Mouse (Mus musculus) mature B cell (primary cell): ENCODE measurements around the gene Noct.
"Not testable (repeated sequence)": the region's sequence is repeated elsewhere in the genome, so short reads cannot be mapped to it uniquely, and the experiment has no call there.

Experiments
- in situ Hi-C: fragments of 300-500 bp; cut with MboI; formaldehyde crosslinking; loops from 2 replicates; pipeline ENCODE4 v1.14.3; 2019

Noct gene

DNA sequence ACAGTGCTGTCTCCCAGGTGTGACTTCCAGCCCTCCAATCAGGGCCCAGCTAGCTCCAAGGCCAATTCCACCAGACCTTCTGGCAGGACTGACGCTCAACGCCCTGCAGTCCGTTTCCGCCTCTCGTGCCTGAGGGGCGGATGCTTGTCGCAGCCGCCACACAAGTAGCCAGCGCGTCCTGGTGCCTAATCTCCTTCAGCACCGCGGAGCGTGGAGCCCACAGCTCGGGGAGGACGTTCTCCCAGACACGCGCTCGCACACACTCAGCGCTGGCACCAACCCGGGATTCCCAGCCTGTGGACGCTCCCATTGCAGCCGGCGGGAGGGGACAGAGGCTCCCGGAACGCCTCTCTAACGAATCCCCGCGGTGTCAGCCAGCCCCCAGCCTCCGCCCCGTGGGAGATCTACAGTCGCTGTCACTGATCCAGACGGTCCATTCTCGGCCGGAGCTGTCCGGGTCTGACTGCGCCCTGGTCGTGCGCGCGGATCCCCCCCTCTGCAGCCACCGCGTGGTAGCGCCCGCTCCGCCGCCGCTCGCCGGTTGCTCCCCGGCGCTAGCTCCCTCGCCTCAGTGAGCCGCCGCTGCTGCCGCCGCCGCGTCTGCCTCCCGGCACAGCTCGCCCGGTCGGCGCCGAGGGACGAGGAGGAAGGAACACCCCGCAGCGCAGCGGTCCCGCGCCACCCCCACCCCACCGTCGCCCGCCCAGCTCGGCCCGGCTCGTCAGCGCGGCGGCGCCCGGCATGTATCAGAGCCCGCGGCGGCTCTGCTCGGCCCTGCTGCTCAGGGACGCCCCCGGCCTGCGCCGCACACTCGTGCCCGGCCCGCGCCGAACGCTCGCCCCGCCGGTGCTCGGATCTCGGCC, at the start of gene Noct:
Gene Noct, plus strand, starts transcription at position 85 of the 863 bp plus-strand sequence.
- in situ Hi-C loops = no loop called here

DNA sequence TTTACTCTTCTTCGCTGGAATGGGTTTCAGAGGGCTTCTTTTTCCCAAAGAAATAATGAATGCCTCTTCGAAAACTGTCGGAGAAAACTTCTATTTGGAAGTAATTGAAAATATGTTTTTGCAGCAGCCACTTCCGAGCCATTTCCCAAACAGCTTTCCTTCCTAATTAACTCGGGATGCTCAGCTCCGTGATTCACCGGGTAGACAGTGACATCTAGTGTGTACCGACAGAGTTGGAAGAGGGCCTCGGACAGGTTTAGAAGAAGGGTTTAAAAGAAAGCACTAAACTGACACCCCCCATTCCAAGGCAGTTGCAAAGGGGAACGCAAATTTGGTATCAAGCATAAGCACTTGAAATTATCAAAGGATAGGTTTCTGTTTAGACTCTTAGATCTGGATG, 46.1 kb upstream of the Noct start:
- in situ Hi-C loops = no loop called here

DNA sequence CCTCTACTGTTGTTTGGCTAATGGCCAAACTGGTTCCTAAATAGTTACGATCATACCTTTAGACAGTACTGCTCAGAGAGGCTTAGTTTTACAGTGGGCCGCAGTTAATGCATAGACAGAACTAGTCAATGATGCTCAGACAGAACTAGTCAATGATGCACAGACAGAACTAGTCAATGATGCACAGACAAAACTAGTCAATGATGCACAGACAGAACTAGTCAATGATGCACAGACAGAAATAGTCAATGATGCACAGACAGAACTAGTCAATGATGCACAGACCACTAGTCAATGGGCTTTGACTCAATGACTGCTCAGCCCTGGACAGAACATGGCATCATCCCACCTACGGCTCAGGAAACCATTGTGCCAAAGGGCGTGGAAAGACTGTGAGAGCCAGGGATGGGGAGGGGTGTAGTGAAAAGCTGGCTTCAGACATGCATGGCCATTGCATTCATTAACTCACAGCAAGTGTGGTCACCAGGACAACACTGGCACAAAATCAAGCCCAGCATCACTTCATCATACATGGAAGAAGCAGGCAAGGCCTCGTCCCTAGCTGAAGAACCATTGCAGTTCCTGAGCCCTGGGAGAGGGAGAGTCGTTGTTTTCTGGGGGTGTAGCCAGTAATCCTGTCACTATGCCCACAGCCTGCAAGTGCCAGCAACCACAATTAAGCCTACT, 44.6 kb upstream of the Noct start:
- in situ Hi-C loops = no loop called here

DNA sequence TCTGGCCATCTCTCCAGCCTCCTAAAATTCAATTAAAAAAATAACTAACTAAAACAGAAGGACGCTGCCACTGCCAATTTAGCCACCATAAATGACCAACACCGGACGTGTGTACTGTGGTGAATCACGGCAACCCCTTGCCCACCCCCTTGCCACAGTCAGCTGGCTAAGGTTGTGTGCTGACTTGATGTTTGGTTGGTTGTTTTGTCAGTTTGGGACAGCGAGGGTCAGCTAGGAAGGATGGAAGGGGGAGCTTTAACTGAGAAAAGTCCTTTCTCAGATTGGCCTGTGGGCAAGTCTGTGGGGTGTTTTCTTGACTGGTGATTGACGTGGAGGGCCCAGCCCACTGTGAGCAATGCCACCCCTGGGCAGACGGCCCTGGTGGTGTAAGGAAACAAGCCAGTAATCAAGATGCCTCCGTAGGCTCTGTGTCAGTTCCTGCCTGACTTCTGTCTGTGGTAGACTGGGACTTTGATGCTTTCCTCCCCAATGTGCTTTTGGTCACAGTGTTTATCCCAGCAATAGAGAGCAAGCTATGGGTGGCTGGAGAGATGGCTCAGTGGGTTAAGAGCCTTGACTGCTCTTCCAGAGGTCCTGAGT, 43.8 kb upstream of the Noct start:
- in situ Hi-C loops = no loop called here

DNA sequence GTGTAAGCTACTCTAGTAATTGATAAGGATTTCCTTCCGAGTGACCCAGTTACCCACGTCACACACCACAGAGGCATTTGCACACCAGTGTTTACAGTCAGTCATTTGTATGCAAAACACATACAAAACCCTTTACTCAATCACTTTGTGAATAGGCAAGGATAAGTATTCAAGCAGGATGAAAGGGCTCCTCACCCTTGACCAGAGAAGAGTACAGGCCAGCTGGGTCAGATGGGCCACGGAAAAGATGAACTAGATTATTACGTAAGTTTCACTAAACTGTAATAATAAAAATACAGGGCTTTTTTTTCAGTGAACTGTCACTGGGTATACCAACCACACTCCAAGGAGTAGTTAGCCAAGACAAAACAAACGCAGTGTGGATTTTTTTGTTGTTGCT, 41.8 kb upstream of the Noct start:
- in situ Hi-C loops = no loop called here

DNA sequence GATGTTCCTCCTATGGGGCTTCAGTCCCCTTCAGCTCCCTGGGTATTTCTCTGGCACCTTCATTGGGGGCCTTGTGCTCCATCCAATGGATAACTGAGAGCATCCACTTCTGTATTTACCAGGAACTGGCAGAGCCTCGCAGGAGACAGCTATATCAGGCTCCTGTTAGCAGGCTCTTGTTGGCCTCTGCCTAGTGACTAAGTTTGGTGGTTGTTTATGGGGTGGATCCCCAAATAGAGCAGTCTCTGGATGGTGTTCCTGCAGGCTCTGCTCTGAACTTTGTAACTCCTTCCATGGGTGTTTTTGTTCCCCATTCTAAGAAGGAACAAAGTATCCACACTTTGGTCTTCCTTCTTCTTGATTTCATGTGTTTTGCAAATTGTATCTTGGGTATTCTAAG, 40.7 kb upstream of the Noct start:
- in situ Hi-C loops = not testable (repeated sequence)

DNA sequence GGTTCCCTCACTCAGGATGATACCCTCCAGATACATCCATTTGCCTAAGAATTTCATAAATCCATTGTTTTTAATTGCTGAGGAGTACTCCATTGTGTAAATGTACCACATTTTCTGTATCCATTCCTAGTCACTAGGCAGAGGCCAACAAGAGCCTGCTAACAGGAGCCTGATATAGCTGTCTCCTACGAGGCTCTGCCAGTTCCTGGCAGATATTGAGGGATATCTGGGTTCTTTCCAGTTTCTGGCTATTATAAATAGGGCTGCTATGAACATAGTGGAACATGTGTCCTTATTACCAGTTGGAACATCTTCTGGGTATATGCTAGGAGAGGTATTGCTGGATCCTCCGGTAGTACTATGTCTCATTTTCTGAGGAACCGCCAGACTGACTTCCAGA, 40.3 kb upstream of the Noct start:
- in situ Hi-C loops = not testable (repeated sequence)

DNA sequence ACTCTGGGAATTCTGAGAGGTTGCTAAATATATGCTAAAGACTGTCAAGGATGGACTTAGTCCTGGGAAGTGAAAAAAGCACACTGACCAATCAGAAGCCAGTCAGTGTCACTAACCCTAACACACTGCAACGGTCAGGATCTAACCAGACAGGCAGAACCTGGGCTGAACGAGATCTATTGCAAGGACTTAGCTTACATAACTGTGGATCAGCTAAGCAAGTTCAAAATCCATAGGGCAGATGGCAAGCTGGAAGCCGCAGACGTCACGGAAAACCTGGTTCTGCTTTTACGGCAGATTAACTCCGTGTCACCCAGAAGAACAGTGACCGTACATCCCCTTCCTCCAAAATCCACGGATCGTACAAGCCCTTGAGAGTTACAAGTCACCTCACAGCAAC, 39.5 kb upstream of the Noct start:
- in situ Hi-C loops = no loop called here

DNA sequence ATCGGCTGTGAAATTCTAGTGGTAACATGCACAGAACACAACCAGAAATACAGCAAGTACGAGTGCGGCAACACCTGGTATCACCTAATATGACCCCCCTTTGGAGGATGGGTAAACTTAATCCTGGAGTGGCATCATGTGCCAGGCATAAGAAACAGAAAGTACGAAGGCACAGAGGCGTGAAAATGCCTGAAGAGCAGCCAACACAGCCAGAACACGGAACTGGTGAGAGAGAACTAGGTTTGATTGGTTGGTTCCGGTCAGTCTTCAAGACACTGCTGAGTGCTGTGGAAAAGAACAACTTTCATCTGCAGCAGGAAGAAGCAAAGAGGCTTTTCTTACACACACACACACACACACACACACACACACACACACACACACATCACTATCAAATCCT, 38.8 kb upstream of the Noct start:
- in situ Hi-C loops = no loop called here

DNA sequence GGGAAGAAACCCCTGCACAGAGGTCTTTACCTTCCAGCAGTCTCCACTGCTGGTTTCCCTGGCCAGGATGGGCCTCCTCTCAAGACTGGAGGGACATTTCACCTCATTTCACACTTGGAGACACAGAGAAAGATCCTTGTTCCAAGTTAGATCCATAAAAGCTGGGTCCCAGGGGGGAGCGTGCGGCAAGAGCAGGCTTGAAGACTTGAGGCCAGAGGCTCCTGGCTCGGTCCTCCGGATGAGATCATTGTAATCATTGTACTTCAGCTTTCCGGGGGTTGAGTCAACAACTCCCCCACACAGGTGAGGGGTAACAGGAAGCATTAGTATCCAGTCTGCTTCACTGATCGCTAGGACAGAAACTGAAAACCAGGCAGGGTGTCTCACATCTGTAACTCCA, 30.2 kb upstream of the Noct start:
- in situ Hi-C loops = no loop called here

DNA sequence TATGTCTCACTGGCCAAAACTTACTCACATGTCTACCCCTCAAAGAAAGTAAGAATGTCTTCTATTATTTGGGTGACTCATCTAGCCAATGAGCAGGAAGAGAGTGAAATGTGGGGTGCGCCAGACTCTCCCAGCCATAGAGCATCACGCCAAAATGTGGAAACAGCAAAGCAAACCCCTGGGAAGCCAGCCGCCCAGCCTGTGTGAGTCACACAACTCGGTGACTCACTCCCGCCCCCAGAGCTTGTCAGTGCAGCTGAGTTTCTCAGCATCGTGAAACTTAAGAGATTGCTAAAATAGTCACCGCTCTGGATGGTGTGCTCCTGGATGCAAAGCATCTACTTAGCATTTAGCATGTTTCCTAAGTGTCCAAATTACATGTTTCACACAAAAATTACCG, 28.9 kb upstream of the Noct start:
- in situ Hi-C loops = no loop called here

DNA sequence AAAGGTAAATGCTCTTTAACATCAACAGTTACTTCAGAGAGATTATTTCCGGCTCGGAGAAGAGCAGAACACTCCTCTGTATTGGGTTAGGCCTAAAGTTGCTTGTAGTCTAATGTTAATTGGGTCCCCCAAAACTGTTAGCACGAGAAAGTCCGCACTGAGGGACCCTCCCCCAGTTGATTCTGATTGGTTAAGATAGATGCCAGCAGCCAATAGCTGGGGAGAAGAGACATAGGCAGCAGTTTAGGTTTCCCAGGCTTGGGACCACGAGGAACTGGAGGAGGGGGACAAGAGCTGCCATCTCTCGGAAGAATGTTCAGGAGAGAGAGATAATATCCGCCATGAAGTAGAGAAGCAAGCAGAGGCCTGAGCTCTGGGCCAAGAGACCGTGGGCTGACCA, 28.5 kb upstream of the Noct start:
- in situ Hi-C loops = no loop called here

DNA sequence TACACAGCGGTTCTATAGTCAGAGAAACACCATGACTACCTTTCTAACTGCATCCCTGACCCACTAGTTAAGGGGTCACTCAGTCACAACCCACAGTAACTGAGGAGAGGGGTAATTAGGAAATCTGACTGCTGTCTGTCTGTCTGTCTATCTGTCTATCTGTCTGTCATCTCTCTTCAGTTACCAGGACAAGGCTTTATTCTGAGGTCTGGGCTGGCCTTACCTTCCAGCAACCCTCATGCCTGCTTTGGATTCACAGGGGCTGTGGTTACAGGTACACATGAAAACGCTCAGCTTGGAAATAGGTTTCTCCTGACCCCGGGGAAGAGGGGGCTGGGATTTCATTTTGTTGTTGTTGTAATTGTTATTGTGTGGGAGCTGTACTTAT, 27.5 kb upstream of the Noct start:
- in situ Hi-C loops = no loop called here

DNA sequence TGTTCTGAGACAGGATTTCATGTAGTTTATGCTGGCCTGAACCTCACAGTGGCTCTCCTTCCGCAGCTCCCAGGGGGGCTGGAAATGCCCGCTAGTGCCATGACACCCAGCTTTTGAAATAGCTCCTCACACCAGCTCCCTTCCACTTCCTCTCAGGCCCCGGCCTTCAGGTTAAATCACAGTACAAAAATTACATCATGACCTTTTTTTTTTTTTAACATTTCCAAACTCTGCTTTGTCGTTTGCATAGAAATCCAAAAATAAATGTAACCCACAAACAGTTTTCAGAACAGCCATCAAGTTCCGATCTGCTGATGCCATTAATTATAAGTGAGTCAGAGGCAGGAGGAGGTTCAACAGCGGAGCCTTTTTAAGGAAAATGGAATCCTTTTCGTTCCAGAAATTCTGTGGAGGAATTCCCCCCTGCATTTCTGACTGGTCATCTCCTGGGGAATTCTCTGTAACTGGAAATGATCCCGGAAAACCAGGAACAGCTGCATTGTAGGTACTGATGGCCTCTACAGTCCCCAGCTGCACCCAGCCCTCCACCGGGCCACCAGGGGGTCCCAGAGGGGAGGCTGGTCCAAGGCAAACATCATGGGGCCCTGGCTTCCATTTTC, 27.0 kb upstream of the Noct start:
- in situ Hi-C loops = no loop called here

DNA sequence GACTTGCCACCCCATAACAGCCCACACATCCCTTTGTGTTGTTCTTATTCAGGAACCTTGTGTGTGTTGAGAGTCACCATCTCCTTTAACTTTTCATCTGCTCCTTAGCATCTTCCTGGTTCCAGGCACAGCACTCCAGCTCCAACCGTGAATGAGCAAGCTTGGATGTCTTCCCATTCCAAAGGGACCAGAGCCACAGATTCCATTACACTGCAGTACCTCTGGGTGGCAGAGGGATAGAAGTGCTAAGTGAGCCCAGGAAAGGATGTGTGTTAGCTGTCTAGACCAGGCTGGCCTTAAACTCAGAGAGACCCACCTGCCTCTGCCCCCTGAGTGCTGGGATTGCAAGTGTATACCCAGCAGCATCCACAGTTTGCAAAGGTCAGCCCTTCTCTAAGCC, 26.0 kb upstream of the Noct start:
- in situ Hi-C loops = no loop called here

DNA sequence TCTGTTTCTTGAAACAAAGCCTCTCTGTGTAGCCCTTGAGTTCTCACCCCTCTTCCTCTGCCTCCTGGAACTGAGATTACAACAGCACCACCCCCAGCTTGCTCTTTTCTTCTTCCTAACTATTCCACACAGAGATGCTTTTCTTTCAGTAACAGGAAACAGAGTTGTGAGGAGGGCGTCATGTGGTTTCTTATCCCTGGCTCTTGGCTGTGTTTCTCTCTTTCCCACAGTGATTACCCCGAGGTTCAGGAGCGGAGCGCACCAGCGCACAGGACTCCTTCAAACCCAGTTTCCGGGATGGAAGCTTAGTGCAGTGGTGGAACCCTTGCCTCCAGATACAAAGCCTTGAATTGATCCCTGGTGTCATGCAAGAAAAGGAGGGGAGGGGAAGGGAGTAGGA, 25.1 kb upstream of the Noct start:
- in situ Hi-C loops = no loop called here

DNA sequence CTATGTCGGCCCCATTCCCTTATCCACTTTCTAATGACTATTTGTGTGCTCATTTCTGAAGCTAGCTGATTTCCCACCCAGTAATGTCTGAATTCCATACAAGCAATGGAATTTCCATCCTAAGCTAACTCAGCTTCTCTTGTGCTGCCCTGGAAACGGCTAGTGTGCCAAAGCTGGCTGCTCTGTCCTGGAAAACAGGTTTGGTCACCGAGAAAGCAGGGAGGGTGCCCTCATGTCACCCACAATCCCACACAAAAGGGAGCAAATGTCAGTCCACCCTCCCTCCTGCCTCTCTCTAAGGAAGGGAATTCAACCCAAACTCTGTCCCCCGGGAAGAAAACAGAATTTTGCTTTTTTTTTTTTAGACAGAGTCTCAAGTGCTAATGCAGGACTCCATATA, 23.9 kb upstream of the Noct start:
- in situ Hi-C loops = no loop called here

DNA sequence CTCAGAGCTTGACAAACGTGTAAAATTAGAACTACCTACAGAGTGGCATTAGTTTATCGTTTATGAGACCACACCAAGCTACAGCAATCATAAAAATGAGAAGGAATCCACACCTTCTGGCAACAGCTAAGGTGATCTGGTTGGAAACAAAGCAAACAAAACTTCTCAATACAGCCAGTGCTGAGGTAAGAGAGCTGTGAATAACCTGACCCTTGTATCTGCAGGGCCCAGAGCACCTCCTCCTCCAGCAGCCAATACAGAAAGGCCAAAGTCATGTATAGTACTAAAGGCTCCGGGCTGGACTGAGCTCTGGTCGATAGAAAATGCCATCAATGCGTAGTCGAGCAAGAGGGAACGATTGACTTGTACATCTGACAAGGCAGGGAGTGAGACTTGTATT, 23.4 kb upstream of the Noct start:
- in situ Hi-C loops = no loop called here

DNA sequence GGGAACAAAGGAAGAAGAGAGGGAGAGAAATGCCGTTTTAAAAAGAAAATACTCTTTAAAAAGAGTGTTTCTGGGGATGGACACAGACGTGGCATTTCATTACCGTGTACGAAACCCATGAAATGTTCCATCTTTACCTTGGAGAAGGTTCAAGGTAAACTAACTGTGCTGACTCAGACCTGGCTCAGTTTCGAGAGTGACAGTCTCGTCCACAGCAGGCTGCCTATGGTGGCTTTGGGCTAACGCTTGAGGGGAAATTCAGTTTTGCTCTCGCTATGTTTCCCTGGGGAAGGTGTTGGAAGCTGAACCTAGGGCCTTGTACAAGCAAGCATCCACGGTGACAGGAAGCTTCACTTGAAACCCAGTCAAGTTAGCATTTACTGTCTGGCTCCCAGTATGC, 22.3 kb upstream of the Noct start:
- in situ Hi-C loops = no loop called here

DNA sequence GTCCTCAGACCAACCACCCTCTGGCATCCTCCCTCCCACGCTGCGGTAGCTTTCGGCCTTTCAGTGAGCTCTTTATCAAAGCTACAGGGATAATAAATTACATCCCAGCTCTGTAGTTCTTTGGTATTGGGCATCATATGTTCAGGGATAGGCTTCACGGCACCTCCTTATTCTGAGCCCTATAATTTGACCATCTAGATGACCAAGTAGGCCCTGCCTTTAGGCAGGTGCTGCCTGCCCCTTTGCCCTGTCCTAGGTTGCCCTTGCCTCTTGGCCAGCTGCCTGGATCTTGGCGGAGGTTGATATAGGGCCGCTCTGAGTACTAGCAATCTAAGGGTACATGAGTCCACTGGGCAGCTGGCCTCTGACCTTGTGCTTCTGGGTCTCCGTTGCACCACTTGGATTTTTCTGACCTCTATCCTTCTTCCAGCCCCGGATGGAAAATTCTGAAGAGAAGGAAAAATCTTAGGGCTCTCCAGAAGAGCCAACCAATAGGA, 21.7 kb upstream of the Noct start:
- in situ Hi-C loops = no loop called here

DNA sequence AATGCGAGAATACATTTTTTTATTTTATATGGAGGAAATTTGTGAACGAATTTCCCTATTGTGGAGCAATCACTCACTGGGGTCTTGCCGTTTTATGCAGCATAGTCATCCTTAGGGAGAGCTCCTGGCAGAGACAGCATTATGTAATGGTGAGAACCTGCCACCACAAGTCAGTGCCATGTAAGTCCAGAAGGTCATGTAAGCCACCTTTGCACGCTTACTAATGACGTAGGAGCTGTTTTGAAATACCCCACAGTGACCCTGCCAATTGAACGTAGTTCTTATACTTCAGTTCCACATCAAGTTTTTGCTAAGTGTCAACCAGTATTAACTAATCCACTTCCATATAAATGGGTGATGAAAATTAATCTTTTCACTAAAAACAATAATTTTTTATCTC, 20.3 kb upstream of the Noct start:
- in situ Hi-C loops = no loop called here

DNA sequence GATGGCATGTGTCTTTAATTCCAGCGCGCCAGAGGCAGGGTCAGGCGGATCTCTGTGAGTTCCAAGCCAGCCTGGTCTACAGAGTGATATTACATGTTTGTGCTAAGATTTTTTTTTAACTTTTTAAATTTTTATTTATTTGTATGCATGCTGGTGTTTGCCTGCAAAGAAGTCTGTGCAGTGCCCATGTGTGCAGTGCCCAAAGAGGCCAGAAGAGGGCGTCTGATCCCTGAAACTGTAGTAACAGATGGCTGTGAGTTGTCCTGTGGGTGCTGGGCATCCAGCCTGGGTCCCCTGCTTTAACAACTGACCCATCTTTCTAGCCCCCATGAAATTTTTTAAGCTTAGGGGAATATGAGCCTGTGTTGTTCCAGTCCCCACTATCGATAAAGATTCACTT, 19.8 kb upstream of the Noct start:
- in situ Hi-C loops = no loop called here

DNA sequence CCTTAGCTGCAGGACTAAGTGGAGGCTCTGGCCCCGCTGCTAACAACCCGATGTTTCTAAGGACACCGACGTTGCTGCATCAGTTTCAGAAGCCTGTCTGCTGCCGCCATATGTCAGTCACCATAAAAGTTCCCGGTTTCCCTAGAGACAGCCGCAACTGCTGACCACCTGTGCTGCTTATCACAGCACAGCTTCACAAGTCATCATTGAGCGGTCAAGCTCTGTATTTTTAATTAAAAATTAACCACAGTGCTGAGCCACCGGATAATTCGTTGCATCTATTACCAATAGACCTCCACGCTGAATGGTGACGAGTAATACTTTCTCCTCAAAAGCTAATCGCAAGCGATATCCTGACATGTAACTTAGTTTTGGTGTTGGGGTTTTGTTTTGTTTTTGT, 19.4 kb upstream of the Noct start:
- in situ Hi-C loops = no loop called here
